Mouse (Mus musculus): ENCODE results near the gene Gm3667.
A peak's percentile ranks its signal among the peaks of the same experiment; 100 is the strongest.
"Not testable (repeated sequence)": the region's sequence is repeated elsewhere in the genome, so short reads cannot be mapped to it uniquely, and the experiment has no call there.

The Gm3667 gene

GRCm38 (mm10) chr14:6889521-6890012 lies at the start of gene Gm3667:
Gene Gm3667, minus strand, starts transcription at chr14:6889962.
- DNase-seq = not testable (repeated sequence)

DNA sequence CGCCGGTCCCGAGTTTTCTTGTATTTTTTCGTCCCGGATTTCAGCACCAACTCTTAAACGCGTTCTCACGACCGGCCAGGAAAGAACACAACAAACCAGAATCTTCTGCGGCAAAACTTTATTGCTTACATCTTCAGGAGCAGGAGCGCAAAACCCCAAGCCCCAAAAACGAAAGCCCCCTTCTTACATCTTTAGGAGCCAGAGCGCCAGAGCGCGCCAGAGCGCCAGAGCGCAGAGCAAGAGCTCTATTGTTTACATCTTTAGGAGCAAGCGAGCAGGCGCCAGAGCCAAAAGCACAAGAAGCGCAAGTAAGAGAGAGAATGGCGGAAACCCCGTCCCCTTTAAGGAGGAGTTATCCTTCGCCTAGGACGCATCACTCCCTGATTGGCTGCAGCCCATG lies 10.1 kb upstream of the Gm3667 start:
- peak; percentile 1 to 6 for DNase-seq

- DNase-seq = peak in 1 of 2 experiments; percentile 0
Measured at GRCm38 (mm10) chr14:6888811-6889210, 951 bp downstream of the Gm3667 start.

- not testable (repeated sequence) for DNase-seq
Measured at GRCm38 (mm10) chr14:6840211-6840610, 49.6 kb downstream of the Gm3667 start, which contains the start of gene Gm3642. Gene Gm3642, minus strand, starts transcription at chr14:6840311.

- DNase-seq = not testable (repeated sequence)
Measured at GRCm38 (mm10) chr14:6823297-6823696, 66.5 kb downstream of the Gm3667 start.
